Mouse (Mus musculus): ENCODE measurements around the gene Vmn1r21. TPM values are rescaled to one million over a fixed set of nuclear protein-coding genes. Genes with fewer than 3 reads are reported as not detected.

Vmn1r21 gene
- not detected in 2 replicates for polyA plus RNA-seq (2012)

DNA sequence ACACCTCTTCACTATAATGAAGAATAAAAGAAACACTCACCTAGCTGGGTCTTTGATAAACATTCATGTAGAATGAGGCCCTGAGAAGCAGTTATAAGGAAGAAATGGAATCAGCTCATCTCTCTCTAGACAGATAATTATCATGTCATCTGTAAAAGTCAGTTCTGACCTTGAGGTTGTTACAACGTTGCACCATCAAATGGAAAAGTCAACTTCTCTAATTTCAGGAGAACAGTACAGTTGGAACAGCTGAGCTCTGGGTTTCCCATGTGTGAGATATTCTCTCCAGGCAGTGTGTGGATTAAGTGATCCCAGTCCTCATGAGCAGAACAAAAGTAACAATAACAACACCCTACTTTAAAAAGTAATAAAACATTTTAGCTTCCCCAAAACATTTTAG, at the start of gene Vmn1r21:
Gene Vmn1r21 (minus strand): TSS at position 58 of the 400 bp plus-strand sequence.

DNA sequence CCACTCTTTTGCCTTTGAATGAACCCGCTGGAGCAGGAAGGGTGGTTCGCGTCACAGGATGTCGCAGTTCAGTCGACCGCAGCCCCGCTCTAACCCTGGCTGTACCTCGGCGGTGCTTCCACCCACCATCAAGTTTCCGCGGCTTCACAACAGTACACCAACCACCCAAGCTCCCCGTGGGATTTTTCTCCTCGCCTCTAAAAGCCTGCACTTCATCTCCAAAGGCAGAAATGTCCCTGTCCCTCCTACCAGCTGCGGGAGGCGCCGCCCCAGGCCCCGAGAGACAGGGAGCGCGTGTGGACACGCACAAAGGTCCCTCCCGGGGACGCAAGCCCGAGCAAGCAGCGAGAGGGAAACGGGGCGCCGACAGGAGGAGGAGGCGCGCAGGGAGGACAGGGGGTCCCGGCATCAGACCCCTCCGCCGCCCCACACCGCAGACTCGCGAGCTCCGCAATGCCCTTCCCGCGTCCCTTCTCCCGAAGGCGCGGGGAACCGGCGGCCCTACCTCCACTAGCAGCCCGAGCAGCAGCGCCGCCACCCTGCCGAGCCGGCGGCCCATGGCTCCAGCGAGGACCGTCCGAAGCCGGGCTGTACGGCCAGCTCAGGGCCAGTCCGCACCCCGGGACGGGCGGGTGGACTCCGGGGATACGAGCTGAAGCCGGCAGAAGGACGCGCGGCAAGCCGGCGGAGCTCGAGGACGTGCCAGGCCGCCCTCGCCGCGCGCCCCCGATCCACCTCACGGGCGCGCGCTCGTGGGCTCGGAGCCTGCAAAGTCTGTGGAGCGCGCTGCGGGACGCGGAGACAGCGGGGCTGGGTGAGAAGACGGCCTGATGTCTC, 25.5 kb downstream of the Vmn1r21 start, which contains the start of gene Vopp1:
Gene Vopp1 (minus strand): TSS at position 738 of the 837 bp plus-strand sequence.

Other genes starting within 250 kb of the Vmn1r21 start
- 8.3 and 9.7 TPM in 2 replicates for gene Pyurf, start 158.3 kb downstream of the Vmn1r21 start, polyA plus RNA-seq (2012)
- 21.5 and 21.6 TPM in 2 replicates for gene Lancl2, start 147.8 kb downstream of the Vmn1r21 start, polyA plus RNA-seq (2012)
- 3.3 and 5.9 TPM in 2 replicates for gene Vopp1, start 25.2 kb downstream of the Vmn1r21 start, polyA plus RNA-seq (2012)
- gene Vmn1r22, start 57.7 kb upstream of the Vmn1r21 start, polyA plus RNA-seq (2012), result not detected in 2 replicates
- gene Vmn1r23, start 76.5 kb upstream of the Vmn1r21 start, polyA plus RNA-seq (2012), result not detected in 2 replicates
- gene Vmn1r24, start 111.2 kb upstream of the Vmn1r21 start, polyA plus RNA-seq (2012), result not detected in 2 replicates
- gene Vmn1r25, start 130.5 kb upstream of the Vmn1r21 start, polyA plus RNA-seq (2012), result not detected in 2 replicates
- gene Vmn1r26, start 164.8 kb upstream of the Vmn1r21 start, polyA plus RNA-seq (2012), result 0.09 TPM in 1 of 2 replicates, not detected in the other

Measured in megakaryocyte-erythroid progenitor cell, adult 5 weeks (primary cell).